Mouse (Mus musculus): ENCODE measurements at regions not wholly inside any gene's neighbourhood (a gene's known extent, or its start where the extent isn't known, plus 50 kb on each side); places are given as distances from the start of the nearest gene placed in this dataset.

DNA sequence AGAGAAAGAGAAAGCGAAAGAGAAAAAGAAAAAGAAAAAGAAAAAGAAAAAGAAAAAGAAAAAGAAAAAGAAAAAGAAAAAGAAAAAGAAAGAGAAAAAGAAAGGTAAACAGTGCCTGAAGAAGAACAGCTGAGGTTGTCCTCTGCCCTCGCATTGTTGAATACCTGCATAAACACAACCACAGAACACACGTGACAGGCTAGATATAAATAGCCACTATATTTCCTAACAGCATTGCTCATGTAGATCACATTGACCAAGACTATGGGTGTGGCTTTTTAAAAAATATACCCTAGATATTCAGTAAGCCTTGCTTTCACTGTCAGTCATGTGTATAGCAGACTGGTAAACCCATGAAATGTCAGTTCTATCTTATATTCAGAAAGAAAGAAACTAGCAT, 211.5 kb downstream of the Basp1 start:
- TF ChIP-seq POLR2A (IDR thresholded peaks at IDR 0.05; ENCODE audit: insufficient read depth, low read depth, low read length) (no peak), EP300 (IDR thresholded peaks at IDR 0.05; ENCODE audit: insufficient read depth, low read depth, low read length) (no peak)
